Comparison of ENCODE assay signal across 7 mouse cellular contexts in genomic region chr17:35195631-35196320, GRCm38 (mm10). TPM values are rescaled to one million over a fixed set of nuclear protein-coding genes. Genes with fewer than 3 reads are reported as not detected.
DNase-seq lines count a peak whose midpoint lies in the region; ATAC-seq lines count a peak whose summit lies in the region.

No protein-coding gene starts in this region.

- no peaks in the 10 kb centered on the region for H3K9me3 ChIP-seq in limb, embryonic 13.5 days
- H3K9me3 ChIP-seq in midbrain, embryonic 14.5 days (ENCODE audit: control insufficient read depth, low read length) = no peaks in the 10 kb centered on the region

- H3K27ac ChIP-seq in limb, embryonic 13.5 days = no peak overlapping the region
- no peak overlapping the region for H3K27ac ChIP-seq in midbrain, embryonic 14.5 days (replicated peaks; ENCODE audit: low read depth, low read length)

- H3K4me3 ChIP-seq in limb, embryonic 13.5 days = peak overlapping the region; percentile 47
- H3K4me3 ChIP-seq in midbrain, embryonic 14.5 days (replicated peaks; ENCODE audit: low read depth, low read length) = peak overlapping the region; percentile 30

- H3K27me3 ChIP-seq in limb, embryonic 13.5 days = peaks cover 69% of the 10 kb centered on the region
- peaks cover 29% of the 10 kb centered on the region for H3K27me3 ChIP-seq in midbrain, embryonic 14.5 days (ENCODE audit: control insufficient read depth, insufficient read depth, low read length)

- 1% methylated on average over 66 of the region's 66 CpGs for WGBS in limb, embryonic 13.5 days
- 1% methylated on average over 66 of the region's 66 CpGs for WGBS in midbrain, embryonic 14.5 days

- no peaks in the 10 kb centered on the region for H3K36me3 ChIP-seq in limb, embryonic 13.5 days
- no peaks in the 10 kb centered on the region for H3K36me3 ChIP-seq in midbrain, embryonic 14.5 days (ENCODE audit: control insufficient read depth, insufficient read depth, low read length)

- peak overlapping the region; percentile 79 for H3K4me2 ChIP-seq in limb, embryonic 13.5 days (replicated peaks)
- H3K4me2 ChIP-seq in midbrain, embryonic 14.5 days (ENCODE audit: low read length) = peak overlapping the region; percentile 62

- H3K4me1 ChIP-seq in limb, embryonic 13.5 days = peaks cover 15% of the 10 kb centered on the region
- H3K4me1 ChIP-seq in midbrain, embryonic 14.5 days (ENCODE audit: control insufficient read depth, insufficient read depth, low read length) = peaks cover 6% of the 10 kb centered on the region; the same call in 1 of the 2 replicates

- peak; percentile 85 for ATAC-seq in limb, embryonic 13.5 days (ENCODE audit: low FRiP score, low read depth)
- peak; percentile 71 for ATAC-seq in midbrain, embryonic 14.5 days (ENCODE audit: low FRiP score, low TSS enrichment)

- DNase-seq in adrenal gland, adult 2 months = peak; percentile 84
- DNase-seq in embryo, embryonic 11.5 days (ENCODE audit: low read depth, low spot score) = peak; percentile 45
- peak; percentile 78 to 87 for DNase-seq in gastrocnemius, postnatal 4 days (ENCODE audit: low spot score in 2 of 2)
- peak; percentile 63 for DNase-seq in kidney, adult 11 months
- DNase-seq in midbrain, embryonic 14.5 days = peak; percentile 84
- DNase-seq in spleen, adult 18-20 months = peak; percentile 83 to 93

- peak overlapping the region; percentile 64 for H3K9ac ChIP-seq in limb, embryonic 13.5 days
- peak overlapping the region; percentile 42; the same call in 1 of the 2 replicates for H3K9ac ChIP-seq in midbrain, embryonic 14.5 days (replicated peaks; ENCODE audit: low read length)

RNA-seq across cellular contexts. Expression of gene Ltb, which starts 1.5 kb away (rescaled TPM):
- 1 to 10 TPM; 1.8 to 7.7 TPM for total RNA-seq in adrenal gland, adult 2 months (2021)
- 5.8 and 8.5 TPM in 2 replicates for polyA plus RNA-seq in adrenal gland, adult 2 months (2012; rRNA removed)
- total RNA-seq in gastrocnemius, postnatal 4 days (2021) = under 1 TPM; 0.74 to 0.78 TPM
- polyA plus RNA-seq in limb, embryonic 13.5 days (2015; fragmentation: Nextera tagmentation; extraction: Ambion mirVana) = 0.99 and 1.3 TPM in 2 replicates
- polyA plus RNA-seq in midbrain, embryonic 14.5 days (2014; fragmentation: Nextera tagmentation; extraction: Ambion mirVana) = 0.74 and 0.84 TPM in 2 replicates

RNA-seq across cellular contexts. Expression of gene Tnf, which starts 6.0 kb away (rescaled TPM):
- total RNA-seq in adrenal gland, adult 2 months (2021) = under 1 TPM; 0.35 to 0.52 TPM
- 0.62 and 1.0 TPM in 2 replicates for polyA plus RNA-seq in adrenal gland, adult 2 months (2012; rRNA removed)
- total RNA-seq in gastrocnemius, postnatal 4 days (2021) = 1 to 10 TPM; 1.1 to 1.7 TPM
- 0.27 and 0.36 TPM in 2 replicates for polyA plus RNA-seq in limb, embryonic 13.5 days (2015; fragmentation: Nextera tagmentation; extraction: Ambion mirVana)
- not detected in 2 replicates for polyA plus RNA-seq in midbrain, embryonic 14.5 days (2014; fragmentation: Nextera tagmentation; extraction: Ambion mirVana)

RNA-seq across cellular contexts. Expression of gene Lst1, which starts 7.5 kb away (rescaled TPM):
- 1 to 10 TPM; 5.0 to 7.6 TPM for total RNA-seq in adrenal gland, adult 2 months (2021)
- 3.6 and 4.6 TPM in 2 replicates for polyA plus RNA-seq in adrenal gland, adult 2 months (2012; rRNA removed)
- total RNA-seq in gastrocnemius, postnatal 4 days (2021) = 10 to 100 TPM in 1 of 2 experiments, 1 to 10 TPM in 1; 7.7 to 11.1 TPM
- polyA plus RNA-seq in limb, embryonic 13.5 days (2015; fragmentation: Nextera tagmentation; extraction: Ambion mirVana) = 10.1 and 12.1 TPM in 2 replicates
- polyA plus RNA-seq in midbrain, embryonic 14.5 days (2014; fragmentation: Nextera tagmentation; extraction: Ambion mirVana) = 3.8 and 9.0 TPM in 2 replicates

RNA-seq across cellular contexts. Expression of gene Lta, which starts 9.4 kb away (rescaled TPM):
- total RNA-seq in adrenal gland, adult 2 months (2021) = under 1 TPM; 0.26 to 0.35 TPM
- 0.18 and 0.33 TPM in 2 replicates for polyA plus RNA-seq in adrenal gland, adult 2 months (2012; rRNA removed)
- under 1 TPM; 0.31 to 0.32 TPM for total RNA-seq in gastrocnemius, postnatal 4 days (2021)
- not detected in 2 replicates for polyA plus RNA-seq in limb, embryonic 13.5 days (2015; fragmentation: Nextera tagmentation; extraction: Ambion mirVana)
- 0.20 and 0.73 TPM in 2 replicates for polyA plus RNA-seq in midbrain, embryonic 14.5 days (2014; fragmentation: Nextera tagmentation; extraction: Ambion mirVana)

RNA-seq across cellular contexts. Expression of gene Aif1, which starts 19.9 kb away (rescaled TPM):
- total RNA-seq in adrenal gland, adult 2 months (2021) = 1 to 10 TPM; 3.4 to 6.4 TPM
- polyA plus RNA-seq in adrenal gland, adult 2 months (2012; rRNA removed) = 0.30 and 0.46 TPM in 2 replicates
- 1 to 10 TPM; 6.0 to 6.3 TPM for total RNA-seq in gastrocnemius, postnatal 4 days (2021)
- 9.0 and 10.2 TPM in 2 replicates for polyA plus RNA-seq in limb, embryonic 13.5 days (2015; fragmentation: Nextera tagmentation; extraction: Ambion mirVana)
- 3.3 and 8.8 TPM in 2 replicates for polyA plus RNA-seq in midbrain, embryonic 14.5 days (2014; fragmentation: Nextera tagmentation; extraction: Ambion mirVana)
